Mouse (Mus musculus) ES-Bruce4 (cell line): ENCODE data around the gene Olfr815.
"Not testable (repeated sequence)": the region's sequence is repeated elsewhere in the genome, so short reads cannot be mapped to it uniquely, and the experiment has no call there.

Source experiments
- CTCF ChIP-seq: IDR thresholded peaks from one replicate; pipeline ENCODE4 v1.8.1; 2011; ENCODE audit warnings: low read depth, low read length
- EP300 ChIP-seq: IDR thresholded peaks from 2 replicates; pipeline ENCODE4 v1.6.1; 2011; ENCODE audit warnings: low read depth, low read length; ENCODE audit not compliant: insufficient read depth
- POLR2A ChIP-seq: IDR thresholded peaks from one replicate; pipeline ENCODE4 v1.8.1; 2011; ENCODE audit warnings: low read length; ENCODE audit not compliant: insufficient read depth

DNA sequence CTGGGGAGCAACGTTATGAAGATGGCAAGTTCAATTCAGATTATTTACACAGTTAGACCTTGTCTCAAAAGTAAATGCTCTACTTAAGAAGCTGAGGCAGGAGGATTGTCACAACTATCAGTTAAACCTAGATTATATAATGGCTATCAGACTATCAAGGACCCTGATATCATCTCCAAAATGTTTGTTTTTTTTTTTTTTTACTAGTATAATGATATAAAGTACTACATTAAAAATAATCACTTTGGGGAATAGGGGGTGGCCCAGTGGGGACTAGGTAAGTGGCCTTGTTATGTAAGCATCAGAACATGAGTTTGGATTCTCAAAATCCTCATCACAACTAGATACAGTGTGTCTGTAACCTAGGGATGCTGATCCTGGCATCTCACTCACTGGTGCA lies at the start of gene Olfr815:
- TF ChIP-seq POLR2A, CTCF, EP300: not testable (repeated sequence)
